Mouse (Mus musculus): Measurements from ENCODE around the gene 1700123K08Rik. TPM values are rescaled to one million over a fixed set of nuclear protein-coding genes. Genes with fewer than 3 reads are reported as not detected.
"Not testable (repeated sequence)": the region's sequence is repeated elsewhere in the genome, so short reads cannot be mapped to it uniquely, and the experiment has no call there.

1700123K08Rik gene
- total RNA-seq (2015): not detected in 2 replicates
- not detected in 2 replicates for total RNA-seq (2017)

DNA sequence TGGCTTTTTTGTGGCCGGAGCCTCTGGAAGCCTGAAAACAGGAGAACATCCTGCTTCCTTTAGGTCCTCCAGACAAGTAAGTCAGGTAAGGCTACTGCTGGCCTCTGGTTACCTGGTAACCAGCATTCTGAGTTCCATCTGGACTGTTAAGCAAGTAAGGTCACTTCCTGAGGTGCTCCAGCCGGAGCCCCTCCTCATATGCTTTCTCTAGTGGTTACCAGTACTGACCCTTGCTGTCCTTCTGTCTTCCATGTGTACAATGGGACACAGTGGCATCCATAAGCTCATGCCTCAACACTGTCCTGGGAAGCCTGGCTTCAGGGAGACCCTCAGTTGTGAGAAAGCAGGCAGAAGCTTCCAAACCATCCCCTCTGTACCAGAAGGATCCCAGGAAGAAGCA lies at the start of gene 1700123K08Rik:
1700123K08Rik (minus strand) TSS at position 101 of the 400 bp plus-strand sequence.
- not testable (repeated sequence) for ATAC-seq (replicated peaks; ENCODE audit: poor library complexity)

DNA sequence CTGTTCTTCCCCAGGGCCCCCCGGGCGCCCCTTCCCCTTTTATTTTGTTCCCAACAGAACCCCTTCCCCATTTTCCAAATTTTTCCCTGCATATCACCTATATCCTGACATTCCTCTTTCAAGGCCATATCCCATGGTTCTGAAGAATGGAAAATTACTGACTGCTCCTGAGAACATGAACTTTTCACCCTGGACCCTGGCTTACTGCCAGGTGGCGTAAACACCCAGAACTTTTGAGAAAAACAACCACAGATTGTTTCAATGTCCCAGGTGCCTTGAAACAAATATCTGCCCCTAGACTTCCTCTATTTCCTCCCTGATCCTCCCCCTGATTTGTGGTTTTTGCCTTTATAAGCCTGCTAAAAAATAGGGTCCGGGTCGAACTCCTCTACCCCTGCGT lies 22.9 kb upstream of the 1700123K08Rik start:
- no peak for ATAC-seq (replicated peaks; ENCODE audit: poor library complexity)

DNA sequence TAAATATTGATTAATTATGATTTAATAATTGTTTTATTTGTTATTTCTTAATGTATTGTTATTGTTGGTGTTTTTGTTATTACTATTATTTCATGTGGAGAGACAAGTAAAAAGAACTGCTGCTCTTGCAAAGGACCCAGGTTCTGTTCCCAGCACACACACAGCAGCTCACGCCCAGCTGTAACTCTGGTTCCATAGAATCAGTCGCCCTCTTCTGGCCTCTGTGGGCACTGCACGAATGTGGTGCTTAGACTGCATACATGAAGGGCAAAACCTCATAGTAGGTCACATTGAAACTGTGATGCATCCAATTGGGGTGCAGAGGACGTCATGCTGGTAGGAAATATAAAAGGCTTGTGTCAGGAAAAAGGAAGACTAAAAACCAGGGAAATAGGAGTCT lies 7.1 kb upstream of the 1700123K08Rik start:
- peak; percentile 61; the same call in 1 of the 2 replicates for ATAC-seq (replicated peaks; ENCODE audit: poor library complexity)

DNA sequence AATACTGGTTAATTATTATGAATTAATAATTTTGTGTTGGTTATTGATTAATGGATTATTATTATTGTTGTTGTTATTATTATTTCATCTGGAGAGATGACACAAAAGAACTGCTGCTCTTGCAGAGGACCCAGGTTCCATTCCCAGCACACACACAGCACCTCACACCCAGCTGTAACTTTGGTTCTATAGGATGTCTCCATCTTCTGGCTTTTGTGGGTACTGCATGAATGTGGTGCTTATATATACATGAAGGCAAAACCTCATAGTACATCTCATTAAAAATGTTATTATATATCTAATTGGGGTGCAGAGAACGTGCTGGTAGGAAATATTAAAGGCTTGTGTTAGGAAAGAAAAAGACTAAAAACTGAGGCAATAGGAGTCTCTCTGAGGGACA lies 11.8 kb downstream of the 1700123K08Rik start:
- ATAC-seq (replicated peaks; ENCODE audit: poor library complexity): peak; percentile 61; the same call in 1 of the 2 replicates

DNA sequence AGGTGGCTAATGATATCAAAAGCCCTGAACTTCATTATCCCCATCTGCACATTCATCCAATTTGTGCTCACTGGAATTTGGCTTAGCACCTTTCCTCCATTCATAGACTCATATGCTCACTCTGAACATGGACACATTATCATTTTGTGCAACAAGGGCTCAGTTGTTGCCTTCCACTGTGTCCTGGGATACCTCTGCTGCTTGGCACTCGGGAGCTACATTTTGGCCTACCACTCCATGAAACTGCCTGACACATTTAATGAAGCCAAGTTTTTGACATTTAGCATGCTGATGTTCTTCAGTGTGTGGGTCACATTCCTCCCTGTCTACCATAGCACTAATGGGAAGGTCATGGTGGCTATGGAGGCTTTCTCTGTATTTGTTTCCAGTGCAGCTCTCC lies 32.0 kb downstream of the 1700123K08Rik start:
- no peak for ATAC-seq (replicated peaks; ENCODE audit: poor library complexity)

Other genes with a start within 250 kb of the 1700123K08Rik start
- 0.54 TPM in 1 of 2 replicates, not detected in the other for gene Pvrig, start 222.8 kb downstream of the 1700123K08Rik start, total RNA-seq (2015)
- 0.17 and 0.34 TPM in 2 replicates for gene Pvrig, start 222.8 kb downstream of the 1700123K08Rik start, total RNA-seq (2017)
- 11.5 and 16.9 TPM in 2 replicates for gene Zfp157, start 123.2 kb downstream of the 1700123K08Rik start, total RNA-seq (2015)
- 10.8 and 16.1 TPM in 2 replicates for gene Zfp157, start 123.2 kb downstream of the 1700123K08Rik start, total RNA-seq (2017)
- gene Zfp68, start 55.0 kb upstream of the 1700123K08Rik start, total RNA-seq (2015): 47.1 and 48.9 TPM in 2 replicates
- 62.8 and 69.4 TPM in 2 replicates for gene Zfp68, start 55.0 kb upstream of the 1700123K08Rik start, total RNA-seq (2017)
- 6.4 and 8.2 TPM in 2 replicates for gene A430033K04Rik, start 58.1 kb upstream of the 1700123K08Rik start, total RNA-seq (2015)
- gene A430033K04Rik, start 58.1 kb upstream of the 1700123K08Rik start, total RNA-seq (2017): 10.0 and 13.6 TPM in 2 replicates
- gene Fam20c, start 189.8 kb upstream of the 1700123K08Rik start, total RNA-seq (2015): 2.0 and 3.4 TPM in 2 replicates
- gene Fam20c, start 189.8 kb upstream of the 1700123K08Rik start, total RNA-seq (2017): 2.5 and 6.3 TPM in 2 replicates